Mouse (Mus musculus) lung, postnatal 0 days (tissue): ENCODE results near the gene Dscam. TPM values are rescaled to one million over a fixed set of nuclear protein-coding genes. Genes with fewer than 3 reads are reported as not detected.

Source experiments
- ATAC-seq: fragments of 200-750 bp; cut with Nextera tagmentation; 2 replicates; pipeline ENCODE4 v1.8.0; 2017; ENCODE audit warnings: moderate library complexity
- DNase-seq: peaks from one replicate; pipeline ENCODE4 v3.0.0-alpha.2; 2016; ENCODE audit warnings: low spot score
- H3K27ac ChIP-seq: fragments of 300-500 bp; sonication (generic); 2 replicates; pipeline ENCODE4 v1.5.1; 2014; ENCODE audit warnings: antibody characterized with exemption, mild to moderate bottlenecking, low read length, mixed read lengths
- H3K27me3 ChIP-seq: fragments of 300-500 bp; sonication (generic); replicated peaks from 2 replicates; pipeline ENCODE4 v1.6.1; 2014; ENCODE audit warnings: low read length, mixed read lengths; ENCODE audit not compliant: insufficient read depth
- H3K36me3 ChIP-seq: fragments of 300-500 bp; sonication (generic); 2 replicates; pipeline ENCODE4 v1.6.1; 2014; ENCODE audit warnings: low read length, mixed read lengths; ENCODE audit not compliant: insufficient read depth
- H3K4me1 ChIP-seq: fragments of 300-500 bp; sonication (generic); 2 replicates; pipeline ENCODE4 v1.6.1; 2014; ENCODE audit warnings: antibody characterized with exemption, low read depth, low read length, mixed read lengths; ENCODE audit not compliant: insufficient read depth
- H3K4me2 ChIP-seq: fragments of 300-500 bp; sonication (generic); replicated peaks from 2 replicates; pipeline ENCODE4 v1.6.1; 2014; ENCODE audit warnings: low read depth, mild to moderate bottlenecking, low read length, moderate library complexity, mixed read lengths
- H3K4me3 ChIP-seq: fragments of 300-500 bp; sonication (generic); 2 replicates; pipeline ENCODE4 v1.5.1; 2014; ENCODE audit warnings: low read depth, low read length
- H3K9ac ChIP-seq: fragments of 300-500 bp; sonication (generic); replicated peaks from 2 replicates; pipeline ENCODE4 v1.6.1; 2014; ENCODE audit warnings: low read depth, mild to moderate bottlenecking
- H3K9me3 ChIP-seq: fragments of 300-500 bp; sonication (generic); 2 replicates; pipeline ENCODE4 v1.6.1; 2016; ENCODE audit warnings: low read length, mixed read lengths
- CTCF ChIP-seq: IDR thresholded peaks from 2 replicates; pipeline ENCODE4 v1.5.1; 2016; ENCODE audit warnings: antibody characterized with exemption, mild to moderate bottlenecking
- EP300 ChIP-seq: IDR thresholded peaks from 2 replicates; pipeline ENCODE4 v1.6.1; 2016; ENCODE audit warnings: antibody characterized with exemption, mild to moderate bottlenecking, control low read depth
- WGBS: fragments of 180-500 bp; shearing (Covaris S2); extraction: QIAGEN DNeasy Blood & Tissue Kit; methylation state at CpG from one replicate; pipeline ENCODE4 v1.1.7; 2014; 5-methylcytosine and 5-hydroxymethylcytosine counted together
- polyA plus RNA-seq: library from polyadenylated mRNA; unstranded; fragments of >200 nt; fragmentation: Nextera tagmentation; extraction: Ambion mirVana; gene quantifications from 2 replicates; pipeline ENCODE4 v1.2.1, GENCODE M21; 2015

The Dscam gene
- polyA plus RNA-seq, 1 experiment from 2014 or later: not detected

DNA sequence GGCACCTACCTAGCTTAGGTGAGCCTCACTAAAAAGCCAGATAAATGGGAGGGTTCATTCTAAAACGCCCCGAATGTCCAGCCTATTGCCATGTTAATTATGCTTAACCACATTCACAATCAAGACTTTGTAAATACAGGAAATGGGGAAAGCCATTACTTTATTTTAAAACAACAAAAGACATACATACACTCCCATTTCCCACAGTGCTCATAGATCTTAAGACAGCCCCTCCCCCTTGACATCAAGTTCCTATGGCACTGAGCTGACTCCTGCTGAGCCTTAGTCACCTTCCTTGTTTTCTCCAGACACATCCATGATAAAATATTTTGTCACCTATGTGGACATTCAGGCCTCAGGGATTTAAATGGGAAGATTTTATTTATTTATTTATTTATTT lies 4.4 kb downstream of the Dscam start:
- no peak overlapping the region for H3K9ac ChIP-seq
- peaks cover 19% of the 10 kb centered on the region for H3K27me3 ChIP-seq
- H3K4me3 ChIP-seq: no peak overlapping the region
- no peak overlapping the region for H3K27ac ChIP-seq
- H3K4me2 ChIP-seq: peak overlapping the region; percentile 18; the same call in 1 of the 2 replicates
- H3K9me3 ChIP-seq: no peaks in the 10 kb centered on the region
- H3K36me3 ChIP-seq: no peaks in the 10 kb centered on the region
- ATAC-seq (no peak), DNase-seq (no peak)
- no peaks in the 10 kb centered on the region for H3K4me1 ChIP-seq
- WGBS: 37% methylated on average over 2 of the region's 2 CpGs
- TF ChIP-seq CTCF: no peak
- no peak for TF ChIP-seq EP300

DNA sequence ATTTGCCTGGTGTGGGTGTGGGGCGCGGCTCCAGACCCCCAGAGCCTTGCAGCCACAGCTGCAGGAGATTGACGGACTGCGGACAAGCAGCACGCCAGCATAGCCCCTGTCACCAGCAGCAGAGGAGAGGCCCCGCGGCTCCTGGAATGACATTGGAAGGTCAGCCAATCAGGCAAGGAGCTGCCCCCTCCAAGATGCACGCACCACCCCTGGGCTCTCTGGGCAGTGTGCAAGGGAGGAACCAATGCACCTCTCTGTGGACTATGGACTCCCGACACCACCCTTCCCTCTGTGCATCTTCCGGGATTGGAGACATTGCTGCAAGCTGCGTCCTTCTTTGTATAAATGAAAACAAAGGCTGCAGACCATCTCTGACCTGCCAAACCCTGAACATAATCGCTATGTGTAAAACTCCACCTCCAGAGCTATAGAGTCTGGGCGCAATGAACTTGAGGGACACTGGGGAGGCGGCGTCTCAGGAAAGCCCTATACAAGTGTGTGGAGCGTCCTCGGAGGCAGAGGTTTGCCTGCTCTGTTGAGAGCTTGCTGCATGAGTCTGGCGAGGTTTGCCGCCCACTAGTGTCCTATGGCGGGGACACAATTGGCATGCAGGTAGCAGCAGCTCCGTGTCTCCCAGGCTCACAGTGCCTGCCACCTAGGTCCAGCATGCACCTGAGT lies 5.0 kb downstream of the Dscam start:
- H3K9ac ChIP-seq: no peak overlapping the region

DNA sequence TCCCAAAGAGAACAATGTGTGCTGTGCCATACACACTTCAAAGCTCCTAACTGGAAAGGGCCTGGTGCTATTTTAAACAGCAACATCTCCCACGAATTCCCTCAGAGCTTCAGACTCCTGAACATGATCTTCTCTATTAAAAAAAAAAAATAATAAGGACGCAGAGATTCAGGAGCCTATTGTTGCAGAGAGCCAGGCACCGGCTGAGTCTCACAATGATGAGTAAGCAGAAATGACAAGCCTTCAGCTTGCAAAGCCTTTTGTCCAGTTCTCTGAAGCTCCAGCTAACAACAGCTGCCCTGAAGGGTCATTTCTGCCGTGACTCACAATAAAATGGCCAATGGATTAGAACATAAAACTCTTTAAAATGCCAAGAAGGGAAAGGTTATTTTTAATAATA lies 12.3 kb downstream of the Dscam start:
- Histone ChIP-seq H3K27me3 (no peaks in the 10 kb centered on the region), H3K36me3 (no peaks in the 10 kb centered on the region), H3K9me3 (no peaks in the 10 kb centered on the region), H3K4me2 (no peak overlapping the region), H3K9ac (no peak overlapping the region), H3K4me3 (no peak overlapping the region), H3K4me1 (no peaks in the 10 kb centered on the region), H3K27ac (no peak overlapping the region)
- 64% methylated on average over 4 of the region's 4 CpGs for WGBS
- no peak for TF ChIP-seq EP300
- no peak for TF ChIP-seq CTCF
- ATAC-seq (no peak), DNase-seq (no peak)

More for the DNA sequence above, 5.0 kb downstream of the Dscam start:
- H3K4me3 ChIP-seq: no peak overlapping the region
- H3K27me3 ChIP-seq: peaks cover 13% of the 10 kb centered on the region
- ATAC-seq (peak; percentile 75), DNase-seq (peak; percentile 46)
- H3K27ac ChIP-seq: no peak overlapping the region
- H3K4me2 ChIP-seq: peak overlapping the region; percentile 18
- 1% methylated on average over 21 of the region's 21 CpGs for WGBS
- no peaks in the 10 kb centered on the region for H3K36me3 ChIP-seq
- TF ChIP-seq EP300: no peak
- TF ChIP-seq CTCF: peak; percentile 77
- H3K4me1 ChIP-seq: no peaks in the 10 kb centered on the region
- H3K9me3 ChIP-seq: no peaks in the 10 kb centered on the region

DNA sequence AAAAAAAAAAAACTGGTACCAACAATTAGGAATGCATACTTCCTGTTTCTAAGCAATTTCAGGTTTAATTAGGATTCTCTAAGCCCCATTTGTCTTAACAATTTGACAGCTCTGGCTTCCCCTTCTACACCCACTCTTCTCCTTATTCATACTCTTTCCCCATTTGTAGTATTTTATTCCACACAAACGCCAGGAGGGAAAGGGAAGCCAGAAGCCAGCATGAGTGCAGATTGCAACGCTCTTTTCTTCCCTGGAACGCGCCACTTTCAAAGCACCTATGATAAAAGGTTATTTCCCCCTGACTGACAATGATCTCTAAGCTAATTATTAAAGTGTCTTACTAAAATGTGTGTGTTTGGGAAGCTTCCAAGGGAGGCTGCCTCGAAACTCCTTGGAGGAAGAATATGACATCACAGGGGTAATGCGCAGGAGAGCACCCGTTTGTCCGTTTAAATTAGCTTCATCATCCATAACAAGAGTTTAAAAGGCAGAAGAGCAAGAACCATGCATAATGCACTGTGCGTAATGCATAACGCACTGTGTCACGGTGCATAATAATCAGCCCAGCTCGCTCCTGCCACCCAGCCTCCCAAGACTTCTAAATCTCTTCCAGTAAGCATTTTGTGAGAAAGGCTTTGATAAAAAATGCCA lies 25.9 kb downstream of the Dscam start:
- DNase-seq (no peak), ATAC-seq (no peak)
- H3K27me3 ChIP-seq: no peaks in the 10 kb centered on the region
- 77% methylated on average over 12 of the region's 12 CpGs for WGBS
- no peak overlapping the region for H3K27ac ChIP-seq
- no peak overlapping the region for H3K4me2 ChIP-seq
- H3K9ac ChIP-seq: no peak overlapping the region
- TF ChIP-seq EP300: no peak
- TF ChIP-seq CTCF: no peak
- H3K4me3 ChIP-seq: no peak overlapping the region
- H3K4me1 ChIP-seq: no peaks in the 10 kb centered on the region
- H3K9me3 ChIP-seq: no peaks in the 10 kb centered on the region
- no peaks in the 10 kb centered on the region for H3K36me3 ChIP-seq

DNA sequence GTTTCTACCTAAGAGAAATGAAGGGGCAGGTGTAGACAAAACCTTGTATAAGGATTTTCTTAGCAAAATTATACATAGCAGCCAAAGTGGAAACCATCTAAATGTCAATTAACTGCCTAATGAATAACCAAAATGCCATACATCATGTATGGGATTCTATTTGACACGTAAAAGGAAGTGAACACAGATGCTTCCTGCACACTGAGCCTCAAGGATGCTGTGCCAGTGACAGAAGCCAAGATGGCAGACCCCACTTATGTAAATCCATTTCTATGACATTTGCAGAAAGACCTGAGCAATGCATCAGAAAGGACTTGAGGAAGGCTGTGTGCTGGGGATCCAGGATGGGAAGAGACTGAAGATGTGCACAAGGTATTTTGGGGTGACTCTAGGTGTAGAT lies 28.6 kb downstream of the Dscam start:
- WGBS: 50% methylated on average over 1 of the region's 1 CpGs
- no peaks in the 10 kb centered on the region for H3K36me3 ChIP-seq

DNA sequence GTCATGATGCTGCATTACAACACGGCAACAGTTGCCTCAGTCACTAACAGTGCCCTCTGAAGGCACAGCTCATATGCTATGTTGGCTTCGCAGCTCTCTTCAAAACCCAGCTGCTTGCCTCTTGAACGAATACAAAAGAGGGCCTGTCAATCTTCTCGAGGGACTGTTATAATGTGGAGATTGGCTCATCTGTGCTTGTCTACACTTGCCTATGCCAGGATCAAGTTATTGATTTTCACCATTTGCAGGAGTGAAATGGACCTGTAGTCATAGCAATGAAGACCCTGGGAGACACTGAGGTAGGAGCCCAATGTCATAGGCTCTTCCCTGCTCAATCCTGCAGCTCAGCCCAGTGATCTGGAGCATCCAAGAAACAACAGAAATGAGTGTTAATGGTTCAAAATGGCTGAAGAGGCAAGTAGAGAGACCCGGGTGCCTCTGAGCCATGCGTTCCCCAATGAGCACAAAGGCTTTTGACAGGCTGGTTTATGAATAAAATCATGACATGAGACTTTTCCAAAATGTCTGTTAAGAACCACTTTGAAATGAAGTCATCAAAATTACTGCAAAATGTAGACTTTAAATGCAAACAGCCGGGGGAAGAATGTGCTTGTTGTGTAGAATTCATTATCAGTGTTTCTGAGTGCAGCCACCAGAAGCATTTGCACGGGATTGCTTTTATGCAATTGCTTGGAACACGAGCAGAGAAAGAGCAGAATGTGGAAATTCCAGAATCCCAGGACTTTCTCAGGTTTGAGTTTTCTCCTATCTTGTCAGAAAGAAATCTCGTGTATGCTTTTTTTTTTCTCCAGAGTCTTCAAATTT lies 35.3 kb downstream of the Dscam start:
- H3K27ac ChIP-seq: no peak overlapping the region
- no peaks in the 10 kb centered on the region for H3K9me3 ChIP-seq
- H3K9ac ChIP-seq: no peak overlapping the region
- ATAC-seq (no peak), DNase-seq (no peak)
- 74% methylated on average over 10 of the region's 10 CpGs for WGBS
- H3K27me3 ChIP-seq: no peaks in the 10 kb centered on the region
- H3K4me2 ChIP-seq: no peak overlapping the region
- no peak overlapping the region for H3K4me3 ChIP-seq
- H3K36me3 ChIP-seq: no peaks in the 10 kb centered on the region
- TF ChIP-seq CTCF (no peak), EP300 (no peak)
- H3K4me1 ChIP-seq: no peaks in the 10 kb centered on the region

More for the DNA sequence above, 28.6 kb downstream of the Dscam start:
- ATAC-seq (no peak), DNase-seq (no peak)
- no peaks in the 10 kb centered on the region for H3K4me1 ChIP-seq
- TF ChIP-seq CTCF: no peak
- no peak for TF ChIP-seq EP300
- H3K9me3 ChIP-seq: no peaks in the 10 kb centered on the region
- no peak overlapping the region for H3K4me3 ChIP-seq
- no peak overlapping the region for H3K9ac ChIP-seq
- H3K27ac ChIP-seq: no peak overlapping the region
- H3K4me2 ChIP-seq: no peak overlapping the region
- H3K27me3 ChIP-seq: no peaks in the 10 kb centered on the region
